ENCODE assay signal across 8 mouse cellular contexts in the genomic region with DNA sequence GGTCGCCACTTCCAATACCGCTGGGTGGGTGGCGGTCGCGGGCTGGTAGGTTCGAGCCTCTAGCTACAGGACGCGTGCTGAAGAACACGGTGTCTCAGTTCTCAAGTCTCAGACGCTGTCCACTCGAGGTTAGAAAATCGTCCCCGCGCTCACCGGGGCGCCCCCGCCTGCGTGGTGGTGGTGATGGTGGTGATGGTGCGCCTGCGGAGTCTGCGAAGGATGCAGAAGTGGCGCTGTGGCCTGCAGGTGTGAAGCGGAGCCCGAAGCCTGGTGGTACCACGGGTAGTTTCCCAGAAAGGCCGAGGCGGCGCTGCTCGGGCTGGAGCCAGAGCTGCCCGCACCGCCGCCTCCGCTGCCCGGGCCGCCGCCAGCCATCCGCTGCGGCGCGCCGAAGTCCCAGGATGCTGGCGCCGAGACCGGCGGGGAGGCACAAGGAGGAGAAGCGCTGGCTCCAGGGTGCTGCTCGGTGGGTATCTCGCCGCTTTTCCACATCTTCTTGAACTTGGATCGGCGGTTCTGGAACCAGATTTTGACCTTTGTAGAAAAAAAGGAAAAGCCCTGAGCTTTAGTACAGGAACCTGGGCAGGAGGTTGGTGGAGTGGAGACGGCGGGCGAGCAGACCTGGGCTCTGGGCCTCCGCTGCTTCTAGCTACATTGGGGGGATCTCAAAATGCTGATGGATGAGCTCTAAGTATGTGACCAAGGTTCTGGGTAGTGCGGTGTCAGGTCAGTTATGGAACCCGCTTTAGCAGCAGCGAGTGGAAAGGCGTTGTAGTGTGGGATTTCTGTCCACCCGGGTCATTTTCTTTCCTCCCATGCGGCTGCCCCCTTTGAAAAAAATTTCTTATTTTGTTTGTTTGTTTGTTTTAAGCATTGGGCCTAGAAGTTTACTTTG. TPM values are rescaled to one million over a fixed set of nuclear protein-coding genes. Genes with fewer than 3 reads are reported as not detected.
DNase-seq lines count a peak whose midpoint lies in the region; ATAC-seq and TF ChIP-seq lines count a peak whose summit lies in the region.

No protein-coding gene starts in this region.

- intact Hi-C loops in left cerebral cortex, adult 2 months (cut with DNase I): loop anchor here (5.0 to 10.0 kb wide), 3 partner anchors 982 to 1100 kb away; a partner anchor contains a TSS
- intact Hi-C loops in left cerebral cortex, postnatal 4 days (cut with DNase I): loop anchor here (10.0 kb wide), 1 partner anchor 300 kb away; no protein-coding TSS in a partner anchor

- H3K27ac ChIP-seq in left cerebral cortex, adult 2 months: no peak overlapping the region
- H3K27ac ChIP-seq in hindbrain, embryonic 16.5 days (ENCODE audit: low read depth, low read length): no peak overlapping the region

- 2% methylated on average over 58 of the region's 61 CpGs for WGBS in hindbrain, embryonic 16.5 days

- peaks cover 47% of the 10 kb centered on the region for H3K27me3 ChIP-seq in hindbrain, embryonic 16.5 days (replicated peaks; ENCODE audit: control insufficient read depth, insufficient read depth, low read length)

- no peak for TF ChIP-seq CTCF in left cerebral cortex, adult 2 months (IDR thresholded peaks at IDR 0.05)

- peaks cover 16% of the 10 kb centered on the region for H3K4me1 ChIP-seq in hindbrain, embryonic 16.5 days (ENCODE audit: control insufficient read depth, insufficient read depth, low read depth, low read length)

- H3K9ac ChIP-seq in hindbrain, embryonic 16.5 days (ENCODE audit: low read depth, low read length): no peak overlapping the region

- H3K4me3 ChIP-seq in left cerebral cortex, adult 2 months: peak overlapping the region; percentile 17; the same call in 1 of the 2 replicates
- H3K4me3 ChIP-seq in hindbrain, embryonic 16.5 days (ENCODE audit: low read length): peak overlapping the region; percentile 1; the same call in 1 of the 2 replicates

- ATAC-seq in hindbrain, embryonic 16.5 days: no peak
- no peak for ATAC-seq in granulocyte monocyte progenitor cell, adult 5-6 weeks (replicated peaks; ENCODE audit: poor library complexity, severe bottlenecking)

- H3K36me3 ChIP-seq in hindbrain, embryonic 16.5 days (ENCODE audit: control insufficient read depth, insufficient read depth, low read length): no peaks in the 10 kb centered on the region

- DNase-seq in left cerebral cortex, adult 2 months (ENCODE audit: extremely low spot score in 1 of 2, low spot score in 2 of 2): no peak
- no peak for DNase-seq in left cerebral cortex, postnatal 4 days
- peak; percentile 70 for DNase-seq in embryo, embryonic 9.5 days (ENCODE audit: extremely low spot score)
- peak; percentile 75 for DNase-seq in neural tube, embryonic 10.5 days (ENCODE audit: extremely low spot score, low spot score)
- DNase-seq in frontal cortex, postnatal 25 days (ENCODE audit: low spot score in 2 of 2): no peak
- DNase-seq in layer of hippocampus, postnatal 25 days (ENCODE audit: extremely low spot score in 1 of 2, low spot score in 1 of 2): no peak

- H3K9me3 ChIP-seq in hindbrain, embryonic 16.5 days (ENCODE audit: control insufficient read depth, low read length): no peaks in the 10 kb centered on the region

- H3K4me2 ChIP-seq in hindbrain, embryonic 16.5 days (ENCODE audit: low read length): peak overlapping the region; percentile 10; the same call in 1 of the 2 replicates

RNA-seq across cellular contexts. Expression of a gene that starts 1.9 kb away (rescaled TPM):
- total RNA-seq in left cerebral cortex, adult 2 months (2021): 1 to 10 TPM; 5.7 to 6.9 TPM
- 10 to 100 TPM; 20.6 to 22.4 TPM for total RNA-seq in left cerebral cortex, postnatal 4 days (2021)
- 0.20 and 2.0 TPM in 2 replicates for polyA plus RNA-seq in hindbrain, embryonic 16.5 days (2015; fragmentation: Nextera tagmentation; extraction: Ambion mirVana)
- not detected in 2 replicates for total RNA-seq in granulocyte monocyte progenitor cell, adult 5-6 weeks (2014; fragmentation: Nextera tagmentation)
- total RNA-seq in granulocyte monocyte progenitor cell, adult 5-6 weeks (2017): not detected in 2 replicates
- 1 to 10 TPM; 5.7 to 6.0 TPM for total RNA-seq in layer of hippocampus, postnatal 25 days (2021)

RNA-seq across cellular contexts. Expression of a gene that starts 16.7 kb away (rescaled TPM):
- total RNA-seq in left cerebral cortex, adult 2 months (2021): 10 to 100 TPM; 21.1 to 25.3 TPM
- 10 to 100 TPM; 52.3 to 63.1 TPM for total RNA-seq in left cerebral cortex, postnatal 4 days (2021)
- 0.09 and 9.5 TPM in 2 replicates for polyA plus RNA-seq in hindbrain, embryonic 16.5 days (2015; fragmentation: Nextera tagmentation; extraction: Ambion mirVana)
- not detected in 2 replicates for total RNA-seq in granulocyte monocyte progenitor cell, adult 5-6 weeks (2014; fragmentation: Nextera tagmentation)
- not detected in 2 replicates for total RNA-seq in granulocyte monocyte progenitor cell, adult 5-6 weeks (2017)
- 10 to 100 TPM; 13.6 to 19.3 TPM for total RNA-seq in layer of hippocampus, postnatal 25 days (2021)

Comparison
In these comparisons a context has a peak if more than half of its experiments do, and no peak if none do; other contexts are left out.
1. DNase-seq: peak in embryo, embryonic 9.5 days (single experiment) and neural tube, embryonic 10.5 days (single experiment); none in left cerebral cortex, adult 2 months (0 of 2), left cerebral cortex, postnatal 4 days (single experiment), frontal cortex, postnatal 25 days (0 of 2) and layer of hippocampus, postnatal 25 days (0 of 2).
2. RNA of a gene that starts 1.9 kb away (total RNA-seq): 20.6 to 22.4 TPM in left cerebral cortex, postnatal 4 days, 5.7 to 6.9 TPM in left cerebral cortex, adult 2 months and 5.7 to 6.0 TPM in layer of hippocampus, postnatal 25 days; not detected in granulocyte monocyte progenitor cell, adult 5-6 weeks; every median in the first group is over 4 times any median in the second.
3. RNA of a gene that starts 16.7 kb away (total RNA-seq): 52.3 to 63.1 TPM in left cerebral cortex, postnatal 4 days, 21.1 to 25.3 TPM in left cerebral cortex, adult 2 months and 13.6 to 19.3 TPM in layer of hippocampus, postnatal 25 days; not detected in granulocyte monocyte progenitor cell, adult 5-6 weeks; every median in the first group is over 10 times any median in the second.